Mouse (Mus musculus): ENCODE data around the gene Ywhab. TPM values are rescaled to one million over a fixed set of nuclear protein-coding genes. Genes with fewer than 3 reads are reported as not detected.

Gene Ywhab
- 229 and 252 TPM in 2 replicates for polyA plus RNA-seq (2015; fragmentation: Nextera tagmentation; extraction: Ambion mirVana)

GRCm38 (mm10) chr2:163994654-163994976 lies at the start of gene Ywhab:
Ywhab (plus strand) TSS chr2:163994960.

GRCm38 (mm10) chr2:164025150-164025549 lies 30.4 kb downstream of the Ywhab start, which contains the start of gene Pabpc1l:
Pabpc1l (plus strand) TSS chr2:164025450.

Other genes with a start within 250 kb of the Ywhab start
- gene Ada, start 244.7 kb upstream of the Ywhab start, polyA plus RNA-seq (2015; fragmentation: Nextera tagmentation; extraction: Ambion mirVana) = 4.3 and 6.1 TPM in 2 replicates
- 0.14 TPM in 1 of 2 replicates, not detected in the other for gene Ccn5, start 174.1 kb upstream of the Ywhab start, polyA plus RNA-seq (2015; fragmentation: Nextera tagmentation; extraction: Ambion mirVana)
- gene Kcnk15, start 141.3 kb upstream of the Ywhab start, polyA plus RNA-seq (2015; fragmentation: Nextera tagmentation; extraction: Ambion mirVana) = not detected in 2 replicates
- gene Rims4, start 76.3 kb upstream of the Ywhab start, polyA plus RNA-seq (2015; fragmentation: Nextera tagmentation; extraction: Ambion mirVana) = 11.7 and 28.4 TPM in 2 replicates
- 3.4 and 4.4 TPM in 2 replicates for gene Pabpc1l, start 30.5 kb downstream of the Ywhab start, polyA plus RNA-seq (2015; fragmentation: Nextera tagmentation; extraction: Ambion mirVana)
- gene Stk4, start 75.4 kb downstream of the Ywhab start, polyA plus RNA-seq (2015; fragmentation: Nextera tagmentation; extraction: Ambion mirVana) = 10.2 and 10.4 TPM in 2 replicates
- 31.1 and 47.5 TPM in 2 replicates for gene Tomm34, start 76.2 kb downstream of the Ywhab start, polyA plus RNA-seq (2015; fragmentation: Nextera tagmentation; extraction: Ambion mirVana)
- gene Kcns1, start 176.2 kb downstream of the Ywhab start, polyA plus RNA-seq (2015; fragmentation: Nextera tagmentation; extraction: Ambion mirVana) = 0.23 TPM in 1 of 2 replicates, not detected in the other
- gene Wfdc5, start 187.8 kb downstream of the Ywhab start, polyA plus RNA-seq (2015; fragmentation: Nextera tagmentation; extraction: Ambion mirVana) = 0.09 TPM in 1 of 2 replicates, not detected in the other
- gene Wfdc12, start 195.6 kb downstream of the Ywhab start, polyA plus RNA-seq (2015; fragmentation: Nextera tagmentation; extraction: Ambion mirVana) = 0.33 and 1.1 TPM in 2 replicates
- 0.41 TPM in 1 of 2 replicates, not detected in the other for gene Wfdc15a, start 205.2 kb downstream of the Ywhab start, polyA plus RNA-seq (2015; fragmentation: Nextera tagmentation; extraction: Ambion mirVana)
- gene Wfdc15b, start 226.7 kb downstream of the Ywhab start, polyA plus RNA-seq (2015; fragmentation: Nextera tagmentation; extraction: Ambion mirVana) = 2.6 and 3.9 TPM in 2 replicates
- gene Svs2, start 243.5 kb downstream of the Ywhab start, polyA plus RNA-seq (2015; fragmentation: Nextera tagmentation; extraction: Ambion mirVana) = not detected in 2 replicates